Mouse (Mus musculus) thymus, postnatal 10 days (tissue): ENCODE data around the gene Itpripl2.

Experiments used
- DNase-seq, 2 experiments: peaks; one replicate each; pipeline ENCODE4 v3.0.0; 2021; ENCODE audit warnings: low spot score in 2 of 2

The Itpripl2 gene

DNA sequence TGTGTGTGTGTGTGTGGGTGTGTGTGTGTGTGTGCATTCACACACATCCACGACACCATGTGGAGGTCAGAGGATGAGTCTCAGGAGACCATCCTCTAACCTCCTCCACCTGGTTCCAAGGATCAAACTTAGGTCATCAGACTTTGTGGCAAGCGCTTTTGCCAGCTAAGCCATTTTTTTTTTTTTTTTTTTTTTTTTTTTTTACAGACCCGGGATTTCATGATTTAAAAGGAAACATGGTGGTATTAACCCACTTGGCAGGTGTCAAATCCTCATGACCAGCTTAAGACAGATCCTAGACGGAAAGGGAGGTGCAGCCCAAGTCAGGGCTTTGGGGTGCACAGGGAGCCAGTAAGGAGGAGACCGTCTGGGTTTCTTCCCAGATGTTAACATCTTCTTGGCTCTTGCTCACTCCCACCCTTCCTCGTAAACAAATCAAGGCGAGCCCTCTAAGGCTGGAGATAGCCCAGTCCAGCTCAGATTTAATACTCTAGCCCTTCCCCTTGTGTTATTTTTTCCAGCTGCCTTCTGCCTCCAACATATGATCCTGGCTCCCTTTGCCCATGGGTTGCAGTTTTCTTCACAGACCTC is 47.8 kb downstream of the Itpripl2 start:
- no peak for DNase-seq

- no peak for DNase-seq
Observed at GRCm38 (mm10) chr7:118443371-118443770, 48.4 kb downstream of the Itpripl2 start.

- DNase-seq, result no peak
Observed at GRCm38 (mm10) chr7:118441535-118441934, 50.2 kb downstream of the Itpripl2 start.

GRCm38 (mm10) chr7:118437101-118437802 is 54.5 kb downstream of the Itpripl2 start:
- peak in 1 of 2 experiments; percentile 38 for DNase-seq
